Mouse (Mus musculus): ENCODE data around the gene 1700016C15Rik.

Gene 1700016C15Rik

DNA sequence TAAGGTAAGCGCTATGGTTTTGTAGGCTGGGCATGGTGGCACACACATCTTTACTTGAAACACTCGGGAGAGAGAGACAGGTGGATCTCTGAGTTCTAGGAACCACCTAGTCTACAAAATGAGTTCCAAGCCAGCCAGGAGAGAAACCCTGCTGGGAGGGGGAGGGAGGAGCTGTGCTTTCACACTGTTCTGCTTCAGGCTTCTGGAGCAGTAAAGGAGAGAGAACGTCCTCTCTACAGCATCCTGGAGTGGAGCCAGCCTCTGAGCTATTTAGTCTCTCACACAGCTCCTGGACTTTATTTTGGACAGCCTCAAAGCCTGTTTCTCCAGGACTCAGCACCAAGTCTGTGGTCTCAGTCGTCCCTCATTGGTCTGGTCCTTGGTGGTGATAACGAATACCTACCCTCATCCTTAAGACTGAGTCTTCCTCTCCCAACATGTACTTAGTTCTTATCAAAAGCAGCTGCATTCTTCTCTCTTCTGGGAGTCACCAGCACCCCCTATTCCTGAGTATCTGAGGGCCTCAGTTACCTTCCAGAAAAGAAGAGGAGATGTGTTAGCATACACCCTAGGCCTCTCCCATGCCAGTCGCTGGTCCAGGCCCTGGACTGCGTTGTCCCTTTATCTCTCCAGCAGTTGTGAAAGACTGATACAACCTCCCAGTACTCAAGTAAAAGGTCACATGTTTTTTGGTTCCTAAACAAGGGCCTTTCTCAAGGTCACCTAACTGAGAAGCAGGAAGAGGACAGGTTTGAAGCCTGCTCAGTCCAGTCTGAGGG, 12.4 kb upstream of the 1700016C15Rik start:
- DNase-seq (ENCODE audit: low spot score in 2 of 2), result peak in 1 of 2 experiments; percentile 20

DNA sequence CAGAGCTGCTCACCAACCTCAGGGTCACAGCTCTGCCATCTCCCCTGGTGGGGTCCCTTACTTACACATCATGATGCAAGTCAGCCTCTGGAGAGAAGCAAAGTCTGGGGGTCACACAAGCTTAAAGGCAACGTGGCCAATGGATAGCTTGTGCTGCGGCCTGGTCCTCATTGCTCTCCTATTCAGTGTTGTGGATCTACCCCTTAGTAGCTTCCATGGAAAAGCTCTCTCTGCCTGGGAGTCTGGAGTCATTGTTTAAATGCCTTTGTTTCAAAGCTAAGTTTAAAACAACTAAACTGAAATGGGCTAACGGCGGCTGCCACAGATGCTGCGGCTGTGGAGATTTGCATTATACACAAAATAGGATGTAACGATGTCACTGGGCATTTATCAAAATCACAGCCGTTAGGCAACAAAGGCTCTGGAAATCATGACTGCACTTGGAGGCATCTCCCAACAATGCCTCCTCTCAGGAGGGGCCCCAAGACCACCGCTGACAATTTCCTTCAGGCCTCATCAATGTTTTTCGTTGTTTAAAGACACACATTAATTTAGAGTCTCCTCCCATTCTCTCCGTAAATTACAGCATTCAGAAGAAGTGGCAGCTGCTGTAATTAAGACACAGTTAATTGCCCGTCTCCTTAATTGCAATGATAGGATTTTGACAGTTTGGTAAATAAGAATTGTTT, 11.1 kb upstream of the 1700016C15Rik start:
- no peak for DNase-seq (ENCODE audit: low spot score in 2 of 2)

DNA sequence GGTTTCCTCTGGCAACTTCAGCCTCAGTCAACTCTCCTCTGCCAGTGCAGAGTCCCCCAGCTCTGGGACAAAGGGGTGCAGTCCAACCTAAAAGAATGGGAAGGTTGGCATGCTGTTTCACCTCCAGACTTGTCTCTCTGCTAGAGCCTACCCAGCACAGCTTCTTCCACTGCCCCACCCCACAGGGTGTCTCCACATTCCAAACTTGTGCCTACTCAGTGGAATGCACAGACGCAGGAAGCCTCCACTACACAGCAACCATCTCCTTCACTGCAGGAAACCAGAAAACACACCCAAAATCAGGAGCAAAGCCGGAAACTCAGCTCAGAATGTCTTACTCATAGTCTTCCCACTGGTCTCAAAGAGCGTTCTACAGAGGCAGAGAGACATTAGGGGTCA, 10.6 kb upstream of the 1700016C15Rik start:
- DNase-seq (ENCODE audit: low spot score in 2 of 2), result no peak

DNA sequence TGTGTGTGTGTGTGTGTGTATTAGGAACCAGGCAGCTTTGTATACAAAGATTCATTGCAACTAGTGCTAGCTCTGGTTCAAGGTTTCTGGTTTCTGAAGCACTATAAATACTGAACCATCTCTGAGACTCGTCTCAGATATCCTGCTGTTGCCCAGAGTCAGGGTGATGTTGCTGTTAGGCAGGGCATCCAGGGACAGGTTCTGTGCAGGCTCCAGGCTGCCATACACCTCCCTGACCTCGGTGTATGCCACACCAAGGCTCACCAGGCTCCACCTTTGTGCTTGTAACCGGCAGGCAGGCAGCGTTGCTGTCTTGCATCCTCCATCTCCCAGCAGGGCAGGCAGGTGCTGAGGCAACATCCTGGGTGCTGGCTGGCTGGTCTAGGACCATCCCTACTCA, 5.8 kb upstream of the 1700016C15Rik start:
- no peak for DNase-seq (ENCODE audit: low spot score in 2 of 2)

DNA sequence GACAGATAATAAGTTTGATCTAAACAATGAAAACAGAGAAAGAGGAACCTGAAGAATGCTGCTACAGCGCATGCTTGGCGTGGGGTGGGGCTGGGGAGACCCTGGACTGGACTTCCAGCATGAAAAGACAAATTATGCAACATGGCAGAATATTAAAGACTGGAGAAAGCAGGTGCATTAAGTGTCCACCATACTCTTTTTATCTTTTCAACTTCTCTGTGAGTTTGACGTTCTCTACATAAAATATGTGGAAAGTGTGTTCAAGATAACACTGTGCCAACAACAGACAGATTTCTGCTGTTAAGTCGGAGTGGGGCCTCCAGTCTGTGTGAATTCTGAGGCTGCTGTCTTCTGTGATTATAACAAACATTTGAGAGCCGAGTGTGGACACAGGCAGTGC, 2.7 kb upstream of the 1700016C15Rik start:
- DNase-seq (ENCODE audit: low spot score in 2 of 2), result no peak

DNA sequence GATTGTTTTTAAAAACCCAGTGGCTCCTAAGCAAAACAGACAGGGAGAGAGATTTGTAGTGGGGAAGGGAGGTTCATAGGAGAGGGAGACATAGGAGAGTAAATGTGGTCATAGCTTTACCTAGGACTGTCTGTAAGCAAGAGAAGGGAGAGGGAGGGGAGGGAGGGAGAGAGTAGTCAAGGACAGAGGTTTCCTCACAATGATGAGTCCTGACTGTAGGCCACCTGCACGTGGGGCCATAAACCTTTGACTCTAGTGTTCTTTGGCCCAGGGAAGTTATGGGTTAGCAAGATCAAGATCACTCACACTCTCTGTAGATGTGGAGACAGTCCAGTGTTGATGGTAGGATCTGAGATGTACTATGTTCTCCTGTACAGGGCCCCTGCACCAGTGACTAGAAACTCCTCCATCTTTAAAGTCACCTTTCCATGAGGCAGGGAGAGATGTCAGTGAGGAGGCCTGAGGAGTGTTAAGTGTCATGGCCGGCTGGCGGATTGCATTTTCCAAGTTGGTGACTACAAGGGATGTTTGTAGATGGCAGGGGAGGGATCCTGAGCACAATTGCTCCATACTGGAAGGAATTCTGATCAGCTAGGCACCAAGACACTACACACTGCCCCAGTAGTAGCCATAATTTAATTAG, 1.6 kb upstream of the 1700016C15Rik start:
- DNase-seq (ENCODE audit: low spot score in 2 of 2), result no peak

DNA sequence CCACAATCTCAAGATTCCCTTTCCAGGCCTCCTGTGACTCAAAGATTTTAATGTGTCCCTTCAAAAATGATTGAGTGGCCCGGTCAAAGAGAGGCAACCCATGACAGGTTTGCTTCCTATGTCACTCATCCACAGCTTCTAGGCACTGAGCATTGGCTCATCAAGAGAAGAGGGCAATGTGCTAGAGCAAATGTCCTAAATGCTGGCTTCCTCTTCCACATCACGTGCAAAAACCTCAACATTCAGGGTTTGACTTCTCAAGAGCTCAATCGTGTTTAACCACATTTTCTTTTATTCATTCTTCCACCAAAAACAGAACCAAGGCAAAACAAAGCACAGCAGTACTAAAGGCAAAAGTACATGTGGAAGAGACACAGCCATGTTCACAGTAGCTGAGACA, 2.4 kb downstream of the 1700016C15Rik start:
- no peak for DNase-seq (ENCODE audit: low spot score in 2 of 2)

DNA sequence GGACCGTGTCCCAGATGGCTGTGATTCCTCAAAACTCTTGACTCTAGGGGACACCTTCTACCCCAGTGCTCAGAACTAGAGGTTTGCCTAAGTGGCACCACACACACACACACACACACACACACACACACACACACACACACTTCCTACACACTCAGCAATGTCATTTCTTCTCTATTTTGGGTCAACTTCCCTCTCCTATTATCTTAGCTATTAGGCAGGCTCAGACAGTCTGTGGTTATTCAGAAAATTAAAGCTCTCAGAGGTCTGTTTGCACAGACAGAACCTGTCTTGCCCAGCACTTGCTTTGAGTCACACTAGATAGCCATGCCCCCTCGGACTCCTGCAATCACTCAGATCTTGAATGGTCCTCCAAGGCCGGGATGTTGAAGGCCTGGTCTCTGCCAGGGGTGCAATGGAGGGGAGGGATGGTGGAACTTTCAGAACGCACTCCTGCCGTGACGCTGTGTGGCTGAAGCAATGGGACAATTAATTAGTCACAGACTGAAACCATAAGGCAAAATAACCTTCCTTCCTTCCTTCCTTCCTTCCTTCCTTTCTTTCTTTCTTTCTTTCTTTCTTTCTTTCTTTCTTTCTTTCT, 8.0 kb downstream of the 1700016C15Rik start:
- DNase-seq (ENCODE audit: low spot score in 2 of 2), result no peak

DNA sequence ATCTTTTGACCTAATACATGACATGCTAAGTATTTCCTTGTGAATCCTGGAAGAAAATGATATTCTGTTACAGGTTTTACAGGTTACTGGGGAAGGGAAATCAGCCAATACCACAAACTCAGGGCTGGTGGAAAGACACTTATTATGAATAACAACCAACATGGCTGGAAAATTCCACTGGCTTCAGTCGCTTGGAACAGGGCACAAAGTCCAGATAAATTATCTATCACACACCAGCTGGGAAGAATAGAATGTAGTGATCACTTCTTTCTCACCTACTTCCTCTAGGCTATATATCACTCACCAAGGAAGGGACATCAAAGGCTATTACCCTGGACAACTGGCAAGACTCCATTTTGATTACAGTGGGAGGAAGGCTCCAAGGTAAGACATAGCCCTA, 11.1 kb downstream of the 1700016C15Rik start:
- DNase-seq (ENCODE audit: low spot score in 2 of 2), result no peak

DNA sequence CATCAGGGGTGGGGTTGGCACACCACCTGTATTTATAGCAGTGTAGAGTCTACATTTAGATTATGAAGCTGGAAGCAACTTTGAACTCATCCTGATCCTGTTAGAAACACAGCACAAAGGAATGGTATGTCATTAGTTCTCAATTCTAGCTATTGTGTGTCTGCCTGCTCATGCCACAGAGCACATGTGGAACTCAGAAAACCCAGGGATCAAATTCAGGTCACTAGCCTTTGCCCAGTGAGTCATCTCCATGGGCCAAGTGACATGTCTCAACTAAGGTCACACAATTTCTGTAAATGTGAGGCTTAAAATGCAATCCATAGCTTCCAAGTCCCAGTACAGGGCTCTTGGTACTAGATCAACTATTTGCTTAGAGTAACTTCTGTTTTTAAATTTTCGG, 12.5 kb downstream of the 1700016C15Rik start:
- no peak for DNase-seq (ENCODE audit: low spot score in 2 of 2)

DNA sequence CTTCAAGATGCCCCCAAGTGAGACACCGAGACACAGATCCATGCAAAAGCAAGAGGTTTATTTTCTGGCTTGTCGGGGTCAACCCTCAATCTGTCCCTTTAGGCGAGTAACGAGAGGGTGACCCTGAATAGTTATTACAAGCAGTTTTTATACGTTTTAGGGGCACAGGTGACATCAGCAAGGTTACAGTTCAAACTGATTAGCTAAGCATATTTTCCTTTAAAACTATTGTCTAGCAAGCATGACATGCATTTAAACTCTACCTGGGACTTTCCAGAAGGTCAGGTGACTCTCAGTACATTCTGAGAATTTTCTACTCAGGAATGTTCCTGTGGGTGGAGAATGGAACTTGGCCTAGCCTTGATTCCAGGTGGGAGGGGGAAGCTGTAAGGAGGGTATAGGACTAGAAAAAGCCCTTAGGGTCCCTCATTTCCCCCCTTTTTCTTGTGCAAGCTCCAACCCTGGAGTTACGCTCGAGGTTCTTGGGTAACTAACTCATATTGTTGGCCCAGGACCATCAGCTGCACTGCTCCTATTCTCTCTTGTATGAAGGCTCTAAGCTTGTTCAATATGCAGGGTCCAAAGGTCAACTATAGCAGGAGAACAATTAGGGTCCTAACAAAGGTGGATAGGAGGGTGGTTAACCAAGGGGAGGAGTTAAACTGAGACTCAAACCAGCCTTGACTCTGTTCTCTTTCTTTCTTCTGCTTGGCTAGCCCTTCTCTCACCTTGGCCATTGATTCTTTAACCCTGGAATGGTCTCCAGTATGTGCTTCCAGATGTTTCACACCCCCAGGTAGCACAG, 15.1 kb downstream of the 1700016C15Rik start:
- no peak for DNase-seq (ENCODE audit: low spot score in 2 of 2)

DNA sequence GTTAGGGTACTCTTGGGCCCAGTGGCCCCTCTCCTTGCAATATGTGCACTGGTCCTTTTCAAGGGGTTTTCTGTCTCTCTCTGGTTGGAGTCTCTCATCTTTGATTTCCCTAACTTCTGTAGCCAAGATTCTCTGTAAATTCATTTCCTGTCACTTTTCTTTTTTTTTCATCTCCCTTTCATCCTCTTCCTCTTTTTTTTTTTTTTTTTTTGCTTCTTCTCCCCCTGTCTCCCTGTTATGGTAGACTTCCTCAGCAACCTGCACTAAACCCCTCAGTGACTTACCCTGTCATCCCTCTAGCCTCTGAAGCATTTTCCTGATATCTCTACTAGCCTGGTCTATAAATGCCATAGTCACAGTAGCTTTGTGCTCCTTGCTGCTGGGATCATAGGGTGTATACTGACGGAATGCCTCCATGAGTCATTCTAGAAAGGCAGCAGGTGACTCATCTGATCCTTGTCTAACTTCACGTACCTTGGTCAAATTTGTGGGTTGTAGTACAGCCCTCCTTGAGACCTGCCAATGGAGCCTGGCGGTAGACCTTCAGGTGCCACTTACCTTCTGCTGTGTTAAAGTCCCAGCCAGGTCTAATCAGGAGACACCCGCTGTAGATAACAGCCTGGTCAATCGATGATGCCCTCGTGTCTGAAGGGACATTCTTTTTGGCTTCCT, 18.4 kb downstream of the 1700016C15Rik start:
- DNase-seq (ENCODE audit: low spot score in 2 of 2), result no peak

DNA sequence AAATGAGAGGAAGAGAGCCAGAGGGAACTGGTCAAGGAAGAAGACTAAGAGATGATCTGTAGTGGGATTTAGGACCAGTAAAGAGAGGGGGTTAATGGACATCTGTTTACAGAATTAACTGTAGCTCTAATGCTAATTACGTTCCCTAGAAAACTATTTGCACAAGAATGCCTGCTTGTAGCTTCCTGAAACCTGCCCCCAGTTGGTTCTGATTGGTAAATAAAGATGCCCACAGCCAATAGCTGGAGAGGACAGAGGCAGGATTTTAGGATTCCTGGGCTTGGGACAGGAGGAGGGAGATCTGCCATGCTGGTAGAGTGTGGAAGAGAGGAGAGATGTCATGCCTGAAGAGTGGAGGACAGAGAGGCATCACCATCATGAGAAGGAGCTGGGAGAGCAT, 23.9 kb downstream of the 1700016C15Rik start:
- no peak for DNase-seq (ENCODE audit: low spot score in 2 of 2)

DNA sequence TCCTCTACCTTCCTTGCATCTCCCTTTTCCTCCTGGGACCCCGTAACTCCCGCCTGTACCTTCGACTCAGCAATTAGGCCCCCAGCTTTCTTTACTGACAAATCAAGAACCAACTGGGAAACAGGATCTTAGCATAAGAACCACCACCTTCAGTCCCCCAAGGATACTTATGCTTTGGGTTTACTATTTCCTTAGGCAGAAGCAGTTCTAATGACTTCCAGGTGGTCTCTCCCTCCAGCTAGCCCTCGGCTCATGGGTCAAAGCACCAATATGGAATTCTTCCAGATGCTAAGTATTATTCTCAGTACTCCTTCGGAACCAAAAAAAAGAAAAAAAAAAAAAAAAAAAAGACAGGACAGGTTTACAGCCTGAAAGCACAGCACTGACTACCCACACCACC, 27.6 kb downstream of the 1700016C15Rik start:
- DNase-seq (ENCODE audit: low spot score in 2 of 2), result no peak

DNA sequence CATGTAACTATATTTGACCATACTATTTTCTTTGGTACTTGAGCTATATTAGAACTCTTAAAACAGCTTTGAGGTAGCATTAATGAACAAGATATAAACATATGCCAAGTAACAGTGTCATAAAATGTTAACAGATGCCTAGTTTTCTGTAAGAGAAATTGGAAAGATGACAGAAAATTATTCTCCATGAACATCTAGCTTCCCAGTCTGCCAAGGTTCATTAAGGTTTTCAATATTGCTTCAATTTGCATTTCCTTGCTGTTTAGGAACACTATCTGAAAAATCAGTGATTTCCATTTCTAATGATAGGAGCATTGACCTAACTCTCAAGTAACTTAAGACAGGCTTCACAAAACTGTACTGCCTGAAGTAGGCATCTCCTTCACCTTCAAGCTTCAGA, 39.3 kb downstream of the 1700016C15Rik start:
- no peak for DNase-seq (ENCODE audit: low spot score in 2 of 2)

DNA sequence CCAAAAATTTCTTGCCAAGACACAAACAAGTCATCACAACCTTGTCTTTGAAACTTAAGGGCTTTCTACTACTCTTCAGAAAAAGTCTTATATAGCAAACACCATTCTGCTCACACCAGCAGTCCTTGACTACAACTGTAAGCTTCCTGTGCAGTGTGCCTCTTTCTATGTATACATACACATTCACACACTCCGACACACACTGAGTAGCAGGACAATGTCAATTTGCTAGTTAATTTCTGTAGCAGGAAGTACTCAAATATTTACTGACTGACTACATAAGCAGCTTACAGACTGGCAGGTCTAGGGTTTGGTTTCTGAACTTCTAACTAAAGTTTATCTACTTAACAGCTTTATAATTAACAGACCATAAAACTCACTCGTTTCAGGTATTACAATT, 47.8 kb downstream of the 1700016C15Rik start:
- DNase-seq (ENCODE audit: low spot score in 2 of 2), result no peak

DNA sequence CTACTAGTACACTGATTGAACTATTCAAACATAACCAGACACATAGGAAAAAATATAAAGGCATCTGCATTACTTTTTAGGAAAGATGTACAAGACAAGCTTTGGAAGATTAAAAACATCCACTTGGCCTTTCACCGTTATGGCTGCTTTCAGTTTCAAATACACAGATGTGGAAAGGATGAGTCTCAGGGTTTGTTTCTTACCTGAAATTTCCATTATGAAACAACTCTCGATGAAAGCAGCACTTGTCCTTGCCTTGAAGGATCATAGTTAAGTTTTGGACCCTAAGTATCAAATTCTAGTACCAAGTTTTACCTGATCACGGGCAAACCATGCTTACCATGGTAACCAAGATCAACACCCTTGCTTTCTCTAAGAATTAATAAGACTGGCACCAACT, 63.2 kb downstream of the 1700016C15Rik start:
- no peak for DNase-seq (ENCODE audit: low spot score in 2 of 2)

DNA sequence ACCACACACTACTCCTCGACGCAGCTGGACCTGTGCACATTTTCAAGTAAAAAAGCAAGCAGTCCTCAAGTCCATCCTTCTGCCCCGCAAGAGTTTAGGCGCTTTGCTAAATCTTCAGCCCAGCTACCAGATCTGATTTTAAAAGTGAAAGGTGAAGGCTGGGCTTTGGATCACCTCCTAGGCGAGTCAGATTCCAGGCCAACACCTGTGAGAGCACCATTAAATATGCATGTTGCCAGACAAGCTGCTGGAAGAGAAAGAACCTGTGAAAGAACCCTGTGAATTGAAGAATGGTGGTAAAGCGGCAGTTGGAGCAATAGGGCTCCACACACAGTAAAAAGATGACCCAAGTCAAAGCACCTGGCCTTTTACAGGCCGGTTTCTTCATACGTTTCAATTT, 65.3 kb downstream of the 1700016C15Rik start:
- DNase-seq (ENCODE audit: low spot score in 2 of 2), result peak in 1 of 2 experiments; percentile 7

DNA sequence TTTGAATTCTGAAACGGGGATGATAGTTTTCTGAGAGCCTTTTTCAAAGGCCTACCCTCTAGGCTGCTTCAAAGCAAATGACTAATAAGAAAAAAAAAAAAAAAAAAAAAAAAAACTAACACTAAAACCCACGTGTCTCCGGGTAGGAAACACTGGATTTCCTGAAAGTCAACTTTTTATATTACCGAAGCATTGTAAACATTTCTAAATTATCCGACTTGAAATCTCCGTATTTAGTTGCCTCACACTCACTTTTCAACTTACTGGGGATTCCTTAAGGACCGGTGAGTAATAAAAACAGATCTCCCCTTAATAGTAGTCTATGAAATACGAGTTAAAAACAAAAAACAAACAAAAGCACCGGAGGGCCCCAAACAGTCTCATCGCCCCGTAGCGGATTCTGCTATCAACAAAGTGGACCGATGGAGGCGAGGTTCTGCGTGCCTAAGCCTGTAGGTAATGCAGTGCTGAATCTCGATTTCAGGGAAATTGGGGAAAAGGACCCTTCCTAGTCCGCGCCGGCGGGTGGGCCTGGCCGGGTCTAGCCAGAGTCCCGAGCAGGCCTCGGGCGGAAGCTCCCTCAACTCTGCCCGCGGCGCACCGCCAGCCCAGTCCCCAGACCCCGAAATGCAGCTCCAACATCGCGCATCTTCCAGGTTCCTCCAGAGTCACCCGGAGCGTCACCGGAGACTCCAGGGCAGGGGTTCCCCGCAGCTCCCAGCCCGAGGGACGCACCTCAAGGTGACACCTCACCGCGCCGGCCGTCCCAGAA, 66.0 kb downstream of the 1700016C15Rik start:
- peak; percentile 48 to 52 for DNase-seq (ENCODE audit: low spot score in 2 of 2)

DNA sequence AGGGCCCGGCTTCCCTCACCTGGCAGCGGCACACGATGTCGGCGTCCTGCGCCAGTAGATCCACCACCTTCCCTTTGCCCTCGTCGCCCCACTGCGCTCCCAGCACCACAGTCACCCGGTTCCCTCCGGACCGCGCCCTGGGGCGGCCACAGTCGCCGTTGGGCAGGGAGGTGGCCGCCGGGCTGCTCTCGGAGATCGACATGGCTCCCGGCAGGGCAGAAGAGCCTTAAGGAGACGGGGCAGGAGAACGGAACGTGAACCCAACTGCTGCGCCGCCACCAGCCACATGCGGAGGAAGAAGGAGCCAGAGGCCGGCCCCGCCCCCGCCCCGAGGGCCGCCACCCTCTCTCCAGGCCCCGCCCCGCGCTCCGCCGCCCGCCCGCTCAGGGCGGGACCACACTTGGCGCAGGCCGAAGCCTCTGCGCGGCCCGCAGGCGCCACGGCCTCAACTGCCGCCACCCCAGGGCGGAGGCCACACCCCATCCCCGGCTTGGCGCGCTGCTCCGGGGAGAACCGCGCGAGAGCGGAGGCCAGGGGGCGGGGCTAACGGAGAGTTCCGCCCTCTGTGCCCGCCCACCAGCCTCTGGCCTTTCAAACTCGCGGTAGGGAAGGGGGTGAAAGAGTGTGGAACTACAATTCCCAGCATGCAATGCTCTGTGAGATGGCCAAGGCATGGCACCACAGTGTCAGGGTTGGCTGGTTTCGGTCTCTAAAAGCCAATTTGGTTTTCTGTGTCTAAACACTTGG, 66.8 kb downstream of the 1700016C15Rik start, which contains the start of gene Adss:
Gene Adss (minus strand): TSS at position 319 of the 747 bp plus-strand sequence.
- DNase-seq (ENCODE audit: low spot score in 2 of 2), result peak; percentile 95

Measured in right cerebral cortex, adult 2 months (tissue).